Comparison of ENCODE assay signal across 19 mouse cellular contexts in the genomic region with DNA sequence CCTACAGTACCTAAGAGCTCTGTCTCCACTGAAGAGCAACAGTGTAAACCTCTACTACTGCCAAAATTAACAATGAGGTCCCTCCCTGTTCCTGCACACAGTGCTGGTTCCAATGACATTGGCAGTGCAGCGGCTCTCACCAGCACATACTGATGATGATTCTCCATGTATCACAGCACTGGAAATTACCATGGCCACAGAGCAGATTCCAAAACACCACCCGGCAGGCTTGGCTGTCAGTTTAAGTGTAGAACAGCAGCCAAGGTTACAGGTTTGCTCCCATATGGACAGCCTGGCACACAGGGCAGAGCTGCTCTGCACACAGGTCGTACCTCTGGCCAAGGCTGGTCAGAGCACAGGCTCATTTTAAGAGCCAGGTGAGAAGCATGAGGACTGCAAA. TPM values are rescaled to one million over a fixed set of nuclear protein-coding genes. Genes with fewer than 3 reads are reported as not detected.
DNase-seq lines count a peak whose midpoint lies in the region; TF ChIP-seq lines count a peak whose summit lies in the region.
"Had no signal": no experiment of that assay in that cellular context is flagged by ENCODE, and none has a peak within 500 bp of the region (broad histone marks: within the 10 kb centered on the region; RNA-seq: fewer than 3 reads in every experiment).

No protein-coding gene starts in this region.

- TF ChIP-seq CTCF in layer of hippocampus, adult 2 months (conservative IDR thresholded peaks at IDR 0.05): no peak

- H3K4me3 ChIP-seq in layer of hippocampus, adult 2 months: no peak overlapping the region
- H3K4me3 ChIP-seq: forebrain, embryonic 13.5 days; hindbrain, embryonic 10.5 days; midbrain, embryonic 10.5 days had no signal

- no peak for DNase-seq in layer of hippocampus, adult 2 months (ENCODE audit: low spot score in 2 of 2)
- DNase-seq in layer of hippocampus, postnatal 25 days (ENCODE audit: extremely low spot score in 1 of 2, low spot score in 1 of 2): no peak
- DNase-seq in cerebellum, adult 18-20 months: peak; percentile 62 to 72
- DNase-seq in cerebellum, postnatal 14 days: peak; percentile 45 to 71
- DNase-seq in heart, postnatal 25 days (ENCODE audit: low spot score): peak; percentile 17
- no peak for DNase-seq in lung, postnatal 14 days
- DNase-seq in adrenal gland, adult 8-10 months: no peak
- DNase-seq: adrenal gland, postnatal 36 days; gastrocnemius, postnatal 36 days; kidney, adult 9 months; kidney, postnatal 36 days; left cerebral cortex, postnatal 4 days; lung, adult 18-20 months; lung, postnatal 36 days; retina, postnatal 1 day; thymus, adult 2 months had no signal

- peak overlapping the region; percentile 52; the same call in 1 of the 2 replicates for H3K27ac ChIP-seq in layer of hippocampus, adult 2 months
- H3K27ac ChIP-seq: forebrain, embryonic 13.5 days; hindbrain, embryonic 10.5 days; midbrain, embryonic 10.5 days had no signal

- intact Hi-C loops in heart, postnatal 25 days (cut with DNase I): loop anchor here (5.0 kb wide), 3 partner anchors 248 to 652 kb away; no protein-coding TSS in a partner anchor

RNA-seq across cellular contexts. Expression of a gene that starts 8.3 kb away (rescaled TPM):
- total RNA-seq in layer of hippocampus, adult 2 months (2021): 1 to 10 TPM; 1.1 to 1.4 TPM
- total RNA-seq in layer of hippocampus, postnatal 25 days (2021): 1 to 10 TPM in 1 of 2 experiments, under 1 TPM in 1; 0.99 to 2.1 TPM
- 1 to 10 TPM; 2.5 to 5.2 TPM for total RNA-seq in heart, postnatal 25 days (2021)
- total RNA-seq in adrenal gland, adult 8-10 months (2022): 1 to 10 TPM in 3 of 4 experiments, under 1 TPM in 1; 0.70 to 2.7 (median 1.3) TPM

RNA-seq across cellular contexts. Expression of a gene that starts 48.5 kb away (rescaled TPM):
- 10 to 100 TPM; 14.5 to 14.8 TPM for total RNA-seq in layer of hippocampus, adult 2 months (2021)
- 10 to 100 TPM; 11.8 to 13.9 TPM for total RNA-seq in layer of hippocampus, postnatal 25 days (2021)
- total RNA-seq in heart, postnatal 25 days (2021): 10 to 100 TPM; 29.4 to 30.9 TPM
- 10 to 100 TPM; 10.8 to 21.8 (median 17.9) TPM for total RNA-seq in adrenal gland, adult 8-10 months (2022)

Comparison
In these comparisons a context has a peak if more than half of its experiments do, and no peak if none do; other contexts are left out.
1. DNase-seq: peak in cerebellum, adult 18-20 months (2 of 2), cerebellum, postnatal 14 days (2 of 2) and heart, postnatal 25 days (single experiment); none in layer of hippocampus, adult 2 months (0 of 2), layer of hippocampus, postnatal 25 days (0 of 2), lung, postnatal 14 days (single experiment) and adrenal gland, adult 8-10 months (single experiment).